Mouse (Mus musculus) limb, embryonic 15.5 days (tissue): ENCODE results near the gene Hsd11b1. TPM values are rescaled to one million over a fixed set of nuclear protein-coding genes. Genes with fewer than 3 reads are reported as not detected.

Experiments
- polyA plus RNA-seq: library from polyadenylated mRNA; unstranded; fragments of >200 nt; fragmentation: Nextera tagmentation; extraction: Ambion mirVana; gene quantifications from 2 replicates; pipeline ENCODE4 v1.2.1, GENCODE M21; 2015

Gene Hsd11b1
- polyA plus RNA-seq, 1 experiment from 2014 or later: 6.8 TPM

Other genes with a start within 250 kb of the Hsd11b1 start
- 0.97 and 1.5 TPM in 2 replicates for gene Syt14, start 228.3 kb downstream of the Hsd11b1 start, polyA plus RNA-seq
- gene Diexf, start 133.8 kb downstream of the Hsd11b1 start, polyA plus RNA-seq: 7.3 and 10.3 TPM in 2 replicates
- gene Irf6, start 111.0 kb downstream of the Hsd11b1 start, polyA plus RNA-seq: 50.1 and 56.9 TPM in 2 replicates
- gene A130010J15Rik, start 96.0 kb downstream of the Hsd11b1 start, polyA plus RNA-seq: 16.5 and 18.1 TPM in 2 replicates
- 16.3 and 44.2 TPM in 2 replicates for gene Traf3ip3, start 62.4 kb downstream of the Hsd11b1 start, polyA plus RNA-seq
- gene Lamb3, start 56.4 kb downstream of the Hsd11b1 start, polyA plus RNA-seq: 8.6 and 11.1 TPM in 2 replicates
- 26.5 and 43.2 TPM in 2 replicates for gene G0s2, start 9.1 kb upstream of the Hsd11b1 start, polyA plus RNA-seq
- 7.4 and 7.8 TPM in 2 replicates for gene Camk1g, start 106.2 kb upstream of the Hsd11b1 start, polyA plus RNA-seq